Mouse (Mus musculus): ENCODE measurements at regions not wholly inside any gene's neighbourhood (a gene's known extent, or its start where the extent isn't known, plus 50 kb on each side); places are given as distances from the start of the nearest gene placed in this dataset.
A peak's percentile ranks its signal among the peaks of the same experiment; 100 is the strongest.

DNA sequence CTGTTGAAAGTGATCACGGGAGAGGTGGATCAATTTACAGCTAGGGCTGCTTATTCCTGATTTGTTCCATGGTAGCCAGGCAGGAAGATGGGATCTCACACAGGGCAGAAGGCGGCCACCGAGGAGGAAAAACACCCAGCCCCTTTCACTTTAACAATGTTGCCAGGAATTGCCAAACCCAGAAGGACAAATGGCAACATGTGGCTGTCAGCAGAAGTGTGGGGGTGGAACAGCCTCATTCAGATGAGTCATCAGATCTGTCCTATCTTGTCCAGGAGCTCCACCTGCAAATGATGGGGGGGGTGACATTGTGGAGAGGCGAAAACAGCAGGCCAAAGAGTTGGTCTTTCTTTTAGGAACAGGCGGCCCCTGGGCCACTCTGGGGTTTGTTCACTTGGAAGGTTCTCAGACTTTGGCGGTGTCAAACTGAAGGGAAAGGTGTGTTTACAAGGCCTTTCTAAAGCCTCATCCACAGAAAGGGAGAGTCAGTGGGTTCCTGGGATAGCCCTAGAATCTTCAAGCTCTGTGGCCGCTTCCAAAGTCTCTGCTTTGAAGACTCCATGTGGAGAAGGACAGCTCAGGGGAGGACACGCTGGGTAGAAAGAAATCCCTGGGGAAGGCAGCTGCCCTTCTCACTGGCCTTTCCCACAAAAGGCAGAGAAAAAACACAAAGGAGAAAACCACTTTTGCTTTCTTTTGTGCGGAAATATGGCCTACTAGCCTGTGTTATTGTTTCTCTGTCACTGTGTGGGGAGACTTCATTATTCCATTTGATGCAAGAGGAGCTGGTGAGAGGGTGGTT is 111.7 kb upstream of the Pgrmc2 start:
- no peak for ATAC-seq (replicated peaks; ENCODE audit: low FRiP score, poor library complexity, severe bottlenecking)

GRCm38 (mm10) chr3:41185305-41186097 is 102.7 kb upstream of the Pgrmc2 start:
- ATAC-seq (replicated peaks; ENCODE audit: low FRiP score, poor library complexity, severe bottlenecking), result no peak

GRCm38 (mm10) chr3:41184375-41184774 is 101.5 kb upstream of the Pgrmc2 start:
- ATAC-seq (replicated peaks; ENCODE audit: low FRiP score, poor library complexity, severe bottlenecking), result no peak

GRCm38 (mm10) chr3:41182900-41183595 is 100.2 kb upstream of the Pgrmc2 start:
- no peak for ATAC-seq (replicated peaks; ENCODE audit: low FRiP score, poor library complexity, severe bottlenecking)

DNA sequence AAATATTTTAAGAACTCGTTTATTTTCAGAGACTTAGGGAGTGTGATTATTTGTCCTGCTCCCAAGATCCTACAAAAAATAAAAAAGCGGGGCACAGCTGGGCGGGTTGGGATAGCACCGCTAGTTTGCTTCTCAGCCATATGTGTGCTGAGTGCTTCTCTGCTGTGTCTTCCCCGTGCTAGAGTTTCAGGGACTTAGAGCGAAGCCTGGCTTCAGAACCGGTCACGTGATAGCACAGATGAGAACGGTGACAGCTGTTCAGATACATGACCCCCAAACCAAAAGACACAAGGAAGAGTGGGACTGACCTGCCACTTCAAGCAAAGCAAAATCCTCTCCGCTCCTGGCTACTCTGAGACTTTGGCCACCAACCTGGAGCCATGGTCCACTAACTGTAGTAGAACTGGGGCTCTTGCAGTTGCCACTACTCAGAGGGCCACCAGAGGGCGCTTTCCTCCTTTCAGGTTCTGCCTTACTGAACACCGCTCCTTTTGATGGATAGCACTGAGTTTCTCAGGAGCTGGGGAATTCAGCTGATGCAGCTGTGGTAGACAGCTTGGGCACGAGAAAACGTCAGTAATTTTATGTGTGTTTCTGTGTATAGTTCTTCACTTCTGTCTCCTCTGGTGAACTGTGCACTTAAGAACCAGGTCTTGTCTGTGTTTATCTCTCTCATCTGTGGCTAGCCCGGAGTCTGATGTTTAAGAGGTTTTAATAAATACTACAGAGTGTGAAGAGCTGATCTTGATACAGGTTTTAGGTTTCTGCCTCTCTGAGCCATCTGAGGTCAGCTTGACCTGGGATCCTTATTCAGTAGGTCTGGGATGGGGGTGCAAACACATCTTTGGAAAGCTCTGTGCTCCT is 99.4 kb upstream of the Pgrmc2 start:
- ATAC-seq (replicated peaks; ENCODE audit: low FRiP score, poor library complexity, severe bottlenecking), result peak; percentile 75

- no peak for ATAC-seq (replicated peaks; ENCODE audit: low FRiP score, poor library complexity, severe bottlenecking)
Measured at GRCm38 (mm10) chr3:41181438-41181837, 98.6 kb upstream of the Pgrmc2 start.

DNA sequence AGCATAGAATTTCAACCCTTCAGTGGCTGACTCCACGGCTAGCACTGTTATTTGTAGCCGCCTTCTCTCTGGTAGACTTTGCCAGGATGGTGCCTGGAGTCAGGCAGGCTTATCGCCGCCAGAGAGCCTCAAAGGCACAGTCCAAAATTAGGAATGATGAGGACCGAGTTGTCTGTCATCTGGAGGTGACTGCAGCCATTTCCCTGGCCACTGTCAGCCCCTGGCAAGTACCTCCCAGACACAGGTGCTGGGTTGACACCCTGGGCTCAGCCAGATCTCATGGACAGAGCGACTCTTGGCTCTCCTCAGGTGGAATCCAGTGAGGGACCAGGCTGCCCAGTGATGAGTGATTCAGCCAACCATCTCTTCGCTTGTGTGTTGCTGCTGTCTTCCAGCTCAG is 98.1 kb upstream of the Pgrmc2 start:
- ATAC-seq (replicated peaks; ENCODE audit: low FRiP score, poor library complexity, severe bottlenecking), result no peak

DNA sequence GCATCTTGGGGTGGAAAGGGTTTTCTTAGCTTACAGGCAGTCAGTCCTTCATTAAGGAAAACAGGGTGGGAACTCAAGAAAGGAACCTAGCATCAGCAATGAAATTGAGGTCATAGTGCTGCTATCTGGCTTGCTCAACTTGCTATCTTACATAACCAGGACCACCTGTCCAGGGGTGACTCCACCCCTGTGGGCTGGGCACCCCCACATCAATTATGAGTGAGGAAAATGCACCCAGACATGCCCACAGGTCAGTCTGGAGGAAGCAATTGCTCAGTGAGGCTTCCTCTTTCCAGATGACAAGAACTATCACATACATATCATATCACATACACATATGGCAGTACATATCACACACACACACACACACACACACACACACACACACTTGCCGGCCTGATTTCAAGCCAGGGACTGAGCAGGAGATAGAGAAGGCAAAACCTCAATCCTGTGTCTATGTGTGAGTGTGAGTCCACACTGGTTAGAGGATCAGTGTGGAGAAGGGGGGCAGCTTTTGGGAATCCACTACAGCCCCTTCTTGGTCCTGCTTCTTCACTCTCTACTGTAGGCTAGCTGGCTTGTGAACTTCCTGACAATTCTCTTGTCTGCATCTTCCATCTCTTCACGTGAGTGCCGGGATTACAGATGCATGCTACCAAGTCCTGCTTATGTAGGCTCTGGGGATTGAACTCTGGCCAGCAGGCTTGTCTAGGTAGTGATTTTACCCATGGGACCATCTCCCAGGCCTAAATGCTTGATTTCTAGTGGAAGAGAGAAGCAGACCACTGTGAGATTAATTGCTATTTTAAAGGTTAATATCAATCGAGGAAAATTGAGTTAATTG is 96.4 kb upstream of the Pgrmc2 start:
- peak; percentile 78 for ATAC-seq (replicated peaks; ENCODE audit: low FRiP score, poor library complexity, severe bottlenecking)

DNA sequence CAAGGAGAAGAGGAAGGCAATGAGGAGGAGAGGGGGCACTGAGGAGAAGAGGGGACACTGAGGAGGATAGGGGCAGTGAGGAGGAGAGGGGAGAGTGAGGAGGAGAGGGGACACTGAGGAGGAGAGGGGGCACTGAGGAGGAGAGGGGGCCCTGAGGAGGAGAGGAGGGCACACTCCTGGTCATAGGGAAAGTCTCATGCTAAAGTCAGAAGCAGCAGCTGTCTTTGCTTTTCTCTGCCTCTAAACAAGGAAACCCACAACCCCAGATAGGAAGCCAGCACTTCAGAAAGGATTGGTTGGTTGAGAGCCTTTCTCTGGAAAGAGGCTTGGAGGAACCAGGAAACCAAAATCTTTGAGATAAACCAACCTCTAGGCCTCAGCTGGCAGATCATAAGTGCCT is 94.3 kb upstream of the Pgrmc2 start:
- ATAC-seq (replicated peaks; ENCODE audit: low FRiP score, poor library complexity, severe bottlenecking), result no peak

DNA sequence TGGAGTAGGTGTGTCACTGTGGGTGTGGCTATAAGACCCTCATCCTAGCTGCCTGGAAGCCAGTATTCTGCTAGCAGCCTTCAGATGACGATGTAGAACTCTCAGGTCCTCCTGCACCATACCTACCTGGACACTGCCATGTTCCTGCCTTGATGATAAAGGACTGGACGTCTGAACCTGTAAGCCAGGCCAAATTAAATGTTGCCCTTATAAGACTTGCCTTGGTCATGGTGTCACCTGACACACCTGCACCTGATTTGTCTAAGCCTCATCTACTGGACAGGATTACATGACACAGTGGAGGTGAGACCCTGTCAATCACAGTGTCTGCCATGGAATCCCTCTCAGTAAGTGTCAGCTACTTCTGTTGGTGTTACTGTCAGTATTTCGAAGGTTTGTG is 92.5 kb upstream of the Pgrmc2 start:
- no peak for ATAC-seq (replicated peaks; ENCODE audit: low FRiP score, poor library complexity, severe bottlenecking)

GRCm38 (mm10) chr3:41173561-41173960 is 90.7 kb upstream of the Pgrmc2 start:
- no peak for ATAC-seq (replicated peaks; ENCODE audit: low FRiP score, poor library complexity, severe bottlenecking)

DNA sequence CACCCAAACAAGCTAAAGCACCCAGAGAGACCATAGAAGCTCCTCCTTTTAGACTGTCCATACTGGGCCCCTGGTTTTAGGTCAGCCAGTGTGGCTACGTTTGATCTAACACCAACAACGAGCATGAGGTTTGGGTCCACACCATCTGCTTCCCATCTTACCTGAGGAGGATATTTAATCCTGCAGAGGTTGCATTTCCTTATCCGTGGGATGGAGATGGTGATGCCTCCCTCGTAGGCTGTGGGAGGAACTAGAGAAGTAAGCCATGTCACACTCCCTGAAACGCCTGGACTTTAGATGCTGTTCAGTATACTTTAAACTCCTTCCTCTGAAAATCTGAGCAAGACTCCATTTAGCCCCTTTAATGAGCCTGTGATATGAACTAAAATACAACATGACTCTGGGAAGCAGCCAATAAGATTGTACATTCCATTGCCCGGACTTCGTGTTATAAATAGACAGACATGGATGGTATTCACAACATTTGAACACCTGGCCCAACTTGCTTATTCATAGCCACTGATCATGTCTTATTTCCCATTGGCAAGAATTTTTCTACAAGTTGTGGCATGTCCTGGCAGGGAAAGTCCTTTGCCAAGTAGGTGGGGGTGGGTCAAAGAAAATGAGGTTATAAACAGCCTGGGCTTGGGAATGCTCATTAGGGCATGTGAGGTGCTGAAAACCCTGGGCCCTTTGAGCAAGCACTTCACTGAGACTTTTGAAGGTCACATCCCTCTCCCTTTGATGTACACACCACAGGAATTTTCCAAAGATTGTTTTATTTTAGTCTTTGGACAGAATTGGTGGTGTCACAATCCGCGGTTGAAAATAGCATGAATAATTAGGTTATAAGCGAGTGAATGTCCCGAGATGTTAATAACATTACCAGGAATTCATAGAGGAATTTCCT is 89.7 kb upstream of the Pgrmc2 start:
- ATAC-seq (replicated peaks; ENCODE audit: low FRiP score, poor library complexity, severe bottlenecking), result no peak

DNA sequence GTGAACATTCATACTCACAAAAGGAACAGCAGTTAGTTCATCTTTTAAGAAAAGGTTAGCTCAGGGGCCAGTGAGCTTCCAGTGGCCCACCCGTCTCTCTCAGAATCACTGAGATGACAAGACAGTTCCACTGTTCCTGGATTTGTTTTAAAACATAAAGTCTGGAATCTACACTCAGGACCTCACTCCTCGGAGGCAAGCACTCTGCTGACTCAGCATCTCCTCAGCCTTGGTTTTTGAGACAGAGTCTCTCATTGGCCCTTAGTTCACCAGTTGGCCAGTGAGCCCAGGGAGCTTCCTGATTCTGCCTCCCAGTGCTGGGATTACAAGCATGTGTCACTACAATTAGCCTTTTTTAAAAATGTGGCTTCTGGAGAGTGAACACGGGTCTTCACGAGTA is 88.9 kb upstream of the Pgrmc2 start:
- no peak for ATAC-seq (replicated peaks; ENCODE audit: low FRiP score, poor library complexity, severe bottlenecking)

DNA sequence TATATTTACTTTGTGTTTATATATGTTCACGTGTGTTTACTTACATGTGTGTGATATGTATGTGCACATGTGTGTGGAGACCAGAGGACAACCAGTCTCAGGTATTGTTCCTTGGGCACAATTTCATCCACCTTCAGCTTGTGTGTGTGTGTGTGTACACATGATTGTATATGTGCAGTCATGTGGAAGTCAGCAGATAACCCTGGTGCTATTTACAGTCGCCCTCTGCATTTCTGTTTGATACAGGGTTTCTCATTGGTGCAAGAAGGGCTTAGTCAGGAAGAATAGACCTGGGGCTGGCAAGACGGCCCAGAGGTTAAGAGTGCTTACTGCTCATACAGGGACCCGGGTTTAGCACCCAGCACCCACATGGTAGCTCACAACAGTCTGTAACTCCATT is 88.5 kb upstream of the Pgrmc2 start:
- peak; percentile 68 for ATAC-seq (replicated peaks; ENCODE audit: low FRiP score, poor library complexity, severe bottlenecking)

- ATAC-seq (replicated peaks; ENCODE audit: low FRiP score, poor library complexity, severe bottlenecking), result no peak
Measured at GRCm38 (mm10) chr3:41170566-41170965, 87.7 kb upstream of the Pgrmc2 start.

- peak; percentile 86 for ATAC-seq (replicated peaks; ENCODE audit: low FRiP score, poor library complexity, severe bottlenecking)
Measured at GRCm38 (mm10) chr3:41169430-41169829, 86.6 kb upstream of the Pgrmc2 start.

- no peak for ATAC-seq (replicated peaks; ENCODE audit: low FRiP score, poor library complexity, severe bottlenecking)
Measured at GRCm38 (mm10) chr3:41168181-41168967, 85.5 kb upstream of the Pgrmc2 start.
